Mouse (Mus musculus) heart, adult 2 months (tissue): ENCODE measurements around the gene Rfx5.

Experiments
- CTCF ChIP-seq: fragments of 200-600 bp; IDR thresholded peaks from 2 replicates; pipeline ENCODE4 v1.8.1; 2022; ENCODE audit warnings: antibody characterized with exemption, mild to moderate bottlenecking, moderate library complexity
- EP300 ChIP-seq: fragments of 200-500 bp; IDR thresholded peaks from 2 replicates; pipeline ENCODE4 v1.6.1; 2011; ENCODE audit warnings: low read depth, low read length, control low read depth; ENCODE audit not compliant: insufficient read depth
- POLR2A ChIP-seq: fragments of 200-500 bp; IDR thresholded peaks from 2 replicates; pipeline ENCODE4 v1.6.1; 2011; ENCODE audit warnings: mild to moderate bottlenecking, low read depth, low read length, control low read depth; ENCODE audit not compliant: insufficient read depth

GRCm38 (mm10) chr3:95003273-95003672 is 49.4 kb downstream of the Rfx5 start:
- TF ChIP-seq EP300 (no peak), CTCF (no peak), POLR2A (no peak)
